Mouse (Mus musculus): ENCODE results near the gene Cog2.

The Cog2 gene

DNA sequence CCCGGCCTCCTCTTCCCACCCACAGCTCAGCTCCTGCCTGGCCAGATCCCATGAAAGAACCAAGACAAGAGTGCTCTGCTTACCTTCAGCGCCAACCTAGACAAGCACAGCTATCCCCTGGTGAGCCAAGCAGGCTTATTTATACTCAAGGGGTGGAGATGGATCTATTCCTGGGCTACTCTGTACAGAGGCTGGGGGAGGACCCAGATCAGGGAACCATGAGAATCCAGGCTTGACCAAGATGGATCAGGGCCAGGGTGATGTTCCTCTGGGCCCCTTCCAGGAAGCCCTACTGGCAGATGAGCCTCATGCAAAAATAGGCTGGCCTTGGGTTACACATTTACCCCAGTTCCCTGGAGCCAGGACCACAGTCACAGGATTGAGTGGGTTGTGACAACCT is 49.0 kb downstream of the Cog2 start, which contains the start of gene Agt:
TSS of gene Agt (minus strand) at position 114 of the 400 bp plus-strand sequence.
- in situ Hi-C loops (cut with MboI, MseI): no loop called here

DNA sequence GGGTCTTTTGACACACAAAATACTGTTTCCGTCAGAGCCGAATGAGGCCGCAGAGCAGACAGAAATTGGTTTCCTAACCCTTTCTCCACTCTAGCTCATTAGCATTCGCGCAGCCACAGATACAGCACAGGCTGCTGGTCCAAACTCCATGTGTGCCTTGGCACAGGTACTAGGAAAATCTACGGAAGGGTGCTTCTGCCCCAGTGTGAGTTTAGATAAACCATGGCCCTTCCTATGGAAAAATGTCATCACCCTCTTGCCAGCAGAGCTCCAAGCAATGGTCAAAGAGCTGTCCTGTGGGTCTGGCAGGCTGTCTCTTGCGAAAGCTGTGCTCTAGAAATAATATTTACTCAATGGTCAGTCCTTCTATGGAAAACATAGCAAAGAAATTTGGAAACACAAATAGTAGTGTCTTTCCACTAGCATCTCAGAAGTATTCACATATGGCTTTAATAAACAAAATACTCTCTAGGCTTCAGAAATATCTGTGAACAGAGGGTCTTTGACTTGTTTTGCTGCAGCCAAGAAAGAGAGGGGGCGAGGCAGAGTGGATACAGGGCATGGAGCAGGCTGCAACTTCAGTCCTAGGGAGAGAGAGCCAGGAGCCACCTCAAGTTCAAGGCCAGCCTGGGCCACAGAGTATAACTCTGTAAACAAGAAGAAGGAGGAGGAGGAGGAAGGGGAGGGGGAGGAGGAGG is 51.3 kb downstream of the Cog2 start:
- in situ Hi-C loops (cut with MboI, MseI): no loop called here

DNA sequence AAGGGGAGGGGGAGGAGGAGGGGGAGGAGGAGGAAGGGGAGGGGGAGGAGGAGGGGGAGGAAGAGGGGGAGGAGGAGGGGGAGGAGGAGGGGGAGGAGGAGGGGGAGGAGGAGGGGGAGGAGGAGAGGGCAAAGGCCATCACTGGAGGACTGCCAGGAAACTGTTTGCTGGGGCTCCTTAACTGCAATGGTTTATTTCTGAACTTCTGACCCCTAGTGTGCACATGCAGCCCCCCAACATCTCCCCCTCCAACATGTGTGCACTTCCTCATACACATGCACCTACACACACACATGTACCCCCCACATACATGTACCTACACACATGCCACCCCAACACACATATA is 51.8 kb downstream of the Cog2 start:
- in situ Hi-C loops (cut with MboI, MseI): no loop called here

DNA sequence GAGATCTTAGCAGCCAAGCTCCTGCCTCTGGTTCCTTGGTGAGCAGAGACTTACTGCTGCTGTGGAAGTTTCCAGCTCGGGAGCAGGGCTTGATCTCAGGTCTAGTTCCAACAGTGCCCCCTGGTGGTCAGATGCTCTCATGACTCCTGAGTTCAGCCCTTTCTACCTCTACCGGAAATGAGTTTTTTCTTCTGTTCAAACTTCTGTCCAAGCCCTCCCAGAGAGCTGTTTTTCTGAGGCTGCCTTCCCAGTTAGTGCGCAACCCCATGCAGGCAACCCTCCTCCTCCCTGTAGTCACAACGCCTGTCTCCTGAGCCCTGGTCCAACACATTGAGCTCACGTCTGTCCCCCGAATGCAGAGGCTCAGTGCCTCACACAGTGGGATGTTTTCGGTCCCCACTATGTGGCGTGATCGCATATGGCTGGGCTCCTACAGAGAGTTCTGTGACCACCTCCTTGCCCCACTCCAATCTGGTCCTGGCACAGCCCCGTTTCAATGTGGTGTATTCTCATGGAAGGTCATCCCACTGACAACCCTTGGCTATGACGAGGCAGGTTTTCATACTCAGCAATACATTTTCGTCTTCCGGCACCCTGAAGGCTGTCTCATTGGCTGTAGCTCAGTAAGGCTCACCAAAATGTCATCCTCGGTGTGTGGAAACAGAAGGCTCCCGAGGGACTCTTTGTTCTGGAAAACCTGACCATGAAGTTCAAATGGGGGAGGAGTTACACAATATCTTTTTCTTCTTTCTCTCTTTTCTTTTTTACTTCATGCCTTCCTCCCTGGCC is 53.2 kb downstream of the Cog2 start:
- in situ Hi-C loops (cut with MboI, MseI): no loop called here

DNA sequence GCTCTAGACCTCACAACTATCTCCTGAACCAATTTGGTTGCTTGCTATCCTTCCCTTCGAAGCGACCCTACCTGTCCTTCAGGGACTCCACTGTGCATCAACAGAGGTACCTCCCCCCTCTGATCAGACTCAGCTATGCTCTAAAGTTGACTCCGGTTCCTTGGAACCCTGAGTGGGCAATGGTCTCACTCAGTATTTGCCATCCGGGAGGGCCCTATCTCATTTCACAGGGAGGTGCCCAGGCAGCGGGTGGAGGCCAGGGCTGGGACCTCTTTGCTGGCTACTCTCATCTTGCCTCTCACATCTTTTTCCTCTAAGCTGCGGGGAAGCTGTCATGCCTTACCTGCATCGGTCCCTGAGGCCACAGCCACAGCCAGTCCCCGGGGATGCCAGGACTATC is 55.2 kb downstream of the Cog2 start, which contains the start of gene Capn9:
TSS of gene Capn9 (plus strand) at position 301 of the 400 bp plus-strand sequence.
- in situ Hi-C loops (cut with MboI, MseI): loop anchor here (5.0 kb wide), 1 partner anchor 174 kb away; no protein-coding TSS in a partner anchor

DNA sequence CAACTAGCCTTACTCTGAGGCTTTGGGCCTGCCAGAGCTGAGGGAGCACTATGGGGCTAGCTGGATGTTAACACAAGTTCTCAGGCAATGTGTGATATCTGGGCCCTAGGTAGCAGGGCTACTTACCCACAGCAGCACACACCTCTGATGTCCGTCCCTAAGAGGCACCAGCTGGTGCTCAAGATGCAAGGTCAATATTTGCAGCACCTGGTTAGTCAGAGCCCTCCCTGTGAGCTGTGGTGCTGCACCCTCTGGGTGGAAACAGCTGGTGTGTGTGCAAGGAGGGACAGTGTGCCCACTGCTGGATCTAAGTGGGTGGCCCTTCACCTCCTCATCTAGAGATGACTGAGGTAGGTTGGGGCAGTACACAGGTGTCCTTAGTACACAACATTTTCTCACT is 56.2 kb downstream of the Cog2 start:
- in situ Hi-C loops (cut with MboI, MseI): loop anchor here (5.0 kb wide), 1 partner anchor 174 kb away; no protein-coding TSS in a partner anchor

DNA sequence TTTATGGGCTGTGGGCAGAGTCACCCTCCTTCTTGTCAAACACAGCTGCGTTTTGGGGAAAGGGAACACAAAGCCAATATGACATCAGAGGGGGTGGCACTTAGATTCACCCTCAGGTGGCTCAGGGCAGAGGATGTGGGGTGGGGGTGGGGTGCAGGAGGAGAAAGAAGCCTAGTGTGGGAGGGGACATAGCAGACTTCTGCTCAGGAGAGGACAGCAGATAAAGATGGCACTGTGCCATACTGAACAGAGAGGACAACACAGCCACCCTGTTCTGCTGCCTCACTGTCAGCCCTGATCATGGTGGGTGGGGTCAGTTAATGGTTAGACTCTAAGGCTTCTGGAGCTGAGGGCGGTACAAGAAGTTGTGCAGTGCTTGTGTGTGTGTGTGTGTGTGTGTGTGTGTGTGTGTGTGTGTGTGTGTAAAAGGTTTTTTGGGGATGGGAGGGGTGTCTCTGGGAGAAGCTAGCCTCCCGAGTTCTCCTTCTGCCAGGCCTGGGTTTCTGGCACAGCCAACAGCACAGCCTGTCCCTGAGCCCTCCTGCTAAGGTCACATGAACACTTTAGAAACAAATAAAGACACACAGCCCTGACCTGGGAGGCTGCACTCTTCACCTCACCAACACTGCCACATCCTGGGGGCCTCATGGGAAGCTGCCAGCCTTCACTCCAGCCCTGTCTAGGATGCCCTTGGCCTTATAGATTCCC is 65.3 kb downstream of the Cog2 start:
- in situ Hi-C loops (cut with MboI, MseI): no loop called here

DNA sequence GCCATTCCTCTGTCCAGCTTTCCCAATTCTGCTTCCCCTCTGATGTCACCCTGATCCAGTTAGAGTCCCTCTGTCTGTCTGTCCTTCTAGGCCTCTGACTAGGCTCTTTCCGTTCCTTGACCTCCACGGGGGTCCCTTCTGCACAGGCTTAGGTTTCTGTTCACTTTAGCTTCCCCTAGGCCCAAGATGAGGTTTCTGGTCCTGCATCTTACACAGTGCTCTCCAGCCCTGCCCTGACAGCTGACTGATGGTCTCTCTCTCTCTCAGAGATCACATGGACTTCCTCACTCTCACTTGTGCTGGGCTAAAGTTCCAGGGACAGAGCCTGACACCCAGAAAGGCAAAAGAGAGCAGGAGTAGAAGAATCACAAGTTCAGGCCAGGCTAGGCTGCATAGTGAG is 66.0 kb downstream of the Cog2 start:
- in situ Hi-C loops (cut with MboI, MseI): no loop called here

DNA sequence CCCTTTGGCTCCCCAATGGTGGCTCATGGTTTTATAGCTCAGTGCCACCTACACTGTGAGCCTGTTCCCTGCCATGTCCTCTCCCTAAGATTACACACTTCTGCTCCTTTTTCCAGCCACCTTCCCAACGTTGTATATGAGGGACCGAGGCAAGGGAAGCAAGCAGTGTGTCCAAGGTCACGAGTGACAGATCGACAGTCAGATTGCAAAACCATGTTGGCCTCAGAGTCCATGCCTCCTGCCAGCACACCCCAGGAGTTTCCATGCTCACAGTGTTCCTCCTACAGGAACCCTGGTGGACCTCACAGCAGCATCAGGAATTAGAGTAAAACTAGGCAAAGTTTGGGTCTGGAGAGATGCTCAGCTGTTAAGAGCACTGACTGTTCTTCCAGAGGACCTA is 68.8 kb downstream of the Cog2 start:
- in situ Hi-C loops (cut with MboI, MseI): no loop called here
